Mouse (Mus musculus) forebrain, postnatal 0 days (tissue): ENCODE data around the gene Ccl26. TPM values are rescaled to one million over a fixed set of nuclear protein-coding genes. Genes with fewer than 3 reads are reported as not detected.
"Not testable (repeated sequence)": the region's sequence is repeated elsewhere in the genome, so short reads cannot be mapped to it uniquely, and the experiment has no call there.

Experiments
- ATAC-seq: fragments of 200-750 bp; cut with Nextera tagmentation; 2 replicates; pipeline ENCODE4 v1.8.0; 2017; ENCODE audit warnings: mild to moderate bottlenecking, moderate library complexity
- DNase-seq: peaks from one replicate; pipeline ENCODE4 v3.0.0-alpha.2; 2015
- H3K27ac ChIP-seq: fragments of 300-500 bp; sonication (generic); 2 replicates; pipeline ENCODE4 v1.5.1; 2014; ENCODE audit warnings: low read depth, mild to moderate bottlenecking, antibody characterized with exemption, low read length, moderate library complexity, mixed read lengths
- H3K27me3 ChIP-seq: fragments of 300-500 bp; sonication (generic); 2 replicates; pipeline ENCODE4 v1.6.1; 2014; ENCODE audit warnings: mild to moderate bottlenecking, low read length, mixed read lengths; ENCODE audit not compliant: insufficient read depth
- H3K36me3 ChIP-seq: fragments of 300-500 bp; sonication (generic); 2 replicates; pipeline ENCODE4 v1.6.1; 2014; ENCODE audit warnings: mild to moderate bottlenecking, moderate library complexity; ENCODE audit not compliant: insufficient read depth
- H3K4me1 ChIP-seq: fragments of 300-500 bp; sonication (generic); 2 replicates; pipeline ENCODE4 v1.6.1; 2014; ENCODE audit warnings: antibody characterized with exemption; ENCODE audit not compliant: insufficient read depth
- H3K4me2 ChIP-seq: fragments of 300-500 bp; sonication (generic); 2 replicates; pipeline ENCODE4 v1.6.1; 2014; ENCODE audit warnings: low read depth, mild to moderate bottlenecking, moderate library complexity
- H3K4me3 ChIP-seq: fragments of 300-500 bp; sonication (generic); 2 replicates; pipeline ENCODE4 v1.5.1; 2014; ENCODE audit warnings: low read depth, low read length, mixed read lengths
- H3K9ac ChIP-seq: fragments of 300-500 bp; sonication (generic); 2 replicates; pipeline ENCODE4 v1.6.1; 2014; ENCODE audit warnings: mild to moderate bottlenecking
- H3K9me3 ChIP-seq: fragments of 300-500 bp; sonication (generic); 2 replicates; pipeline ENCODE4 v1.6.1; 2016; ENCODE audit warnings: low read length
- CTCF ChIP-seq: sonication (generic); IDR thresholded peaks from 2 replicates; pipeline ENCODE4 v1.5.1; 2016; ENCODE audit warnings: antibody characterized with exemption, control low read depth, low read depth
- WGBS: fragments of 180-500 bp; shearing (Covaris S2); extraction: QIAGEN DNeasy Blood & Tissue Kit; methylation state at CpG from one replicate; pipeline ENCODE4 v1.1.7; 2014; 5-methylcytosine and 5-hydroxymethylcytosine counted together
- polyA plus RNA-seq: library from polyadenylated mRNA; unstranded; fragments of >200 nt; fragmentation: Nextera tagmentation; extraction: Ambion mirVana; gene quantifications from 2 replicates; pipeline ENCODE4 v1.2.1, GENCODE M21; 2015
- total RNA-seq: library from RNA; depleted of rRNA; stranded (reverse); fragments of >200 nt; gene quantifications from 2 replicates; pipeline ENCODE4 v1.2.3, GENCODE M21; 2014; rRNA removed

Ccl26 gene
- total RNA-seq (not detected in 2 replicates), polyA plus RNA-seq (not detected in 2 replicates)

GRCm38 (mm10) chr5:135563469-135563868 lies at the start of gene Ccl26:
Gene Ccl26 (minus strand): TSS chr5:135563569.
- Histone ChIP-seq H3K4me2 (no peak within 1 kb of the TSS), H3K27ac (no peak within 1 kb of the TSS), H3K4me3 (no peak within 1 kb of the TSS), H3K9ac (no peak within 1 kb of the TSS), H3K36me3 (no peaks in the 10 kb centered on the region), H3K4me1 (no peaks in the 10 kb centered on the region), H3K9me3 (no peaks in the 10 kb centered on the region), H3K27me3 (no peaks in the 10 kb centered on the region)
- no peak for ATAC-seq
- 86% methylated on average over 3 of the region's 3 CpGs for WGBS
- no peak for TF ChIP-seq CTCF
- no peak for DNase-seq

- Histone ChIP-seq H3K4me2 (no peak overlapping the region), H3K27me3 (no peaks in the 10 kb centered on the region), H3K4me1 (no peaks in the 10 kb centered on the region), H3K36me3 (no peaks in the 10 kb centered on the region), H3K9me3 (no peaks in the 10 kb centered on the region), H3K27ac (no peak overlapping the region), H3K4me3 (no peak overlapping the region), H3K9ac (no peak overlapping the region)
- WGBS, result 73% methylated on average over 4 of the region's 4 CpGs
- DNase-seq (no peak), ATAC-seq (no peak)
- no peak for TF ChIP-seq CTCF
Observed at GRCm38 (mm10) chr5:135609794-135610193, 46.4 kb upstream of the Ccl26 start.

GRCm38 (mm10) chr5:135607581-135607980 lies 44.2 kb upstream of the Ccl26 start:
- no peak overlapping the region for H3K9ac ChIP-seq
- 65% methylated on average over 1 of the region's 1 CpGs for WGBS
- H3K4me3 ChIP-seq, result no peak overlapping the region
- H3K9me3 ChIP-seq, result no peaks in the 10 kb centered on the region
- no peaks in the 10 kb centered on the region for H3K27me3 ChIP-seq
- no peak overlapping the region for H3K27ac ChIP-seq
- no peak for TF ChIP-seq CTCF
- ATAC-seq (no peak), DNase-seq (no peak)
- no peaks in the 10 kb centered on the region for H3K36me3 ChIP-seq
- no peak overlapping the region for H3K4me2 ChIP-seq
- H3K4me1 ChIP-seq, result no peaks in the 10 kb centered on the region

GRCm38 (mm10) chr5:135606717-135607116 lies 43.3 kb upstream of the Ccl26 start:
- H3K36me3 ChIP-seq, H3K27ac ChIP-seq, H3K27me3 ChIP-seq, ATAC-seq, DNase-seq, H3K4me3 ChIP-seq, H3K9me3 ChIP-seq, H3K9ac ChIP-seq, H3K4me1 ChIP-seq, H3K4me2 ChIP-seq: not testable (repeated sequence)
- WGBS, result no CpG with 5 or more reads among the region's 1 CpGs

- not testable (repeated sequence) for H3K27ac ChIP-seq, H3K9me3 ChIP-seq, H3K4me2 ChIP-seq, H3K36me3 ChIP-seq, DNase-seq, ATAC-seq, H3K4me3 ChIP-seq, H3K9ac ChIP-seq, H3K27me3 ChIP-seq, H3K4me1 ChIP-seq
- WGBS, result no CpG with 5 or more reads among the region's 1 CpGs
Observed at GRCm38 (mm10) chr5:135604643-135605042, 41.3 kb upstream of the Ccl26 start.

DNA sequence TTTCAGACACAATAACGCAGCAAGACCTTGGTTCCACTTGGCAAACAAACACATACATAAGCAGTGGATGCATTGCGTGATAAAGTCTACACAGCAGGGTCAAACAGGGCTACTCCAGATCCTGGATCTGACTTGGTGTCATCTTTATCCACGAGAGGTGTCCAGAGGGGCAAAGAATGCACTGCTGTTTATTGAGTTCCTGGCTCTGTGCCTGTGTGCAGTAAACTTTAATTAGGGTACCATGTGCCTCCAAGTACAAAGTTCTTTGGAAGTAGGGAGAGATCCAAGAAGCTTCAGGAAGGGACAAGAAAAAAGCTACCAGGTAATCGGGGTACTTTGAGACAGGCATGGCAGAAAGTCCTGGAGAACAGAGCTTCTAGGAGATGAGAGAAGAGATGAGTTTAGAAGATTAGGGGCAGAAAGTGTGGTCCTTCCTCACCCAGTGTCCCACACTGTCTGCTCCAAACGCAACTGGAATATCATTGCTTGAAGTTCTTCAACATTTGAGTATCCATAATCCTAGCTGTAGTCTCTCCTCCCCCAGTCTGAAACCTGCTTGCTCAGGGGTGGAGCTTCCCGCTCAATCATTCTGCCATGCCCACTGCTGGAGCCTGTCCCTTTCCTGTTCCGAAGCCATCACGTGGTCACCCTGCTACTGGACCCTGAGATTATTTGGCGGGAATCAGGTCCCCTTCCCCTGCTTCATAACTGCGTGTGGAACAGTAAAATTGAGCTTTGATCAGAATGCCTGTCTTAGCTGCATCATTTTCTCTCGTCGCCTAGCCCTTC lies 26.8 kb upstream of the Ccl26 start:
- peaks cover 5% of the 10 kb centered on the region; the same call in 1 of the 2 replicates for H3K9me3 ChIP-seq
- H3K4me3 ChIP-seq, result no peak overlapping the region
- no peak overlapping the region for H3K4me2 ChIP-seq
- DNase-seq (no peak), ATAC-seq (no peak)
- no peaks in the 10 kb centered on the region for H3K4me1 ChIP-seq
- WGBS, result 82% methylated on average over 12 of the region's 12 CpGs
- H3K27ac ChIP-seq, result no peak overlapping the region
- H3K36me3 ChIP-seq, result no peaks in the 10 kb centered on the region
- no peak for TF ChIP-seq CTCF
- H3K27me3 ChIP-seq, result no peaks in the 10 kb centered on the region
- H3K9ac ChIP-seq, result no peak overlapping the region

DNA sequence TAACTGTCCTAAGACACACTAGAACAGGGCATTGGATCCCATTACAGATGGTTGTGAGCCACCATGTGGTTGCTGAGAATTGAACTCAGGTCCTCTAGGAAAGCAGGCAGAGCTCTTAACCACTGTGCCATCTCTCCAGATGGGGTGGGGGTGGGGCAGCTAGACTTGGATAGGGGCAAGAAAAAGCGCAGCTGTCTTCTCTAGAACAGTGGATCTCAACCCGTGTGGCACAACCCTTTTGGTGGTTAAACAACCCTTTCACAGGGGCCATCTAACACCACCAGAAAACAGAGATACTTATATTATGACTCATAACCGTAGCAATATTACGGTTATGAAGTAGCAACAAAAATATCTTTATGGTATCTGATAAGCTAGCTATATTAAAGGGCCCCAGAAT lies 24.4 kb upstream of the Ccl26 start:
- Histone ChIP-seq H3K27me3 (no peaks in the 10 kb centered on the region), H3K4me2 (no peak overlapping the region), H3K36me3 (no peaks in the 10 kb centered on the region), H3K4me3 (no peak overlapping the region), H3K9ac (no peak overlapping the region), H3K9me3 (peaks cover 5% of the 10 kb centered on the region; the same call in 1 of the 2 replicates), H3K4me1 (no peaks in the 10 kb centered on the region), H3K27ac (no peak overlapping the region)
- ATAC-seq (no peak), DNase-seq (no peak)
- TF ChIP-seq CTCF, result no peak
- WGBS, result 89% methylated on average over 4 of the region's 4 CpGs
